29 mouse cellular contexts compared by ENCODE assay signal in genomic region chr5:107370040-107370439, GRCm38 (mm10). TPM values are rescaled to one million over a fixed set of nuclear protein-coding genes. Genes with fewer than 3 reads are reported as not detected.
DNase-seq lines count a peak whose midpoint lies in the region; ATAC-seq and TF ChIP-seq lines count a peak whose summit lies in the region.
"Had no signal": no experiment of that assay in that cellular context is flagged by ENCODE, and none has a peak within 500 bp of the region (broad histone marks: within the 10 kb centered on the region; RNA-seq: fewer than 3 reads in every experiment).

No protein-coding gene starts in this region.

- H3K4me3 ChIP-seq in hindbrain, embryonic 13.5 days = no peak overlapping the region
- no peak overlapping the region for H3K4me3 ChIP-seq in hindbrain, embryonic 14.5 days (replicated peaks; ENCODE audit: low read length)
- no peak overlapping the region for H3K4me3 ChIP-seq in neural tube, embryonic 11.5 days (ENCODE audit: low read depth, low read length)
- H3K4me3 ChIP-seq in neural tube, embryonic 15.5 days (replicated peaks) = no peak overlapping the region
- H3K4me3 ChIP-seq: embryonic facial prominence, embryonic 13.5 days; forebrain, embryonic 12.5 days; left cerebral cortex, adult 2 months; limb, embryonic 13.5 days; lung, embryonic 15.5 days; stomach, embryonic 15.5 days had no signal

- WGBS in hindbrain, embryonic 13.5 days = 51% methylated on average over 3 of the region's 3 CpGs
- WGBS in hindbrain, embryonic 14.5 days = 58% methylated on average over 3 of the region's 3 CpGs
- 72% methylated on average over 3 of the region's 3 CpGs for WGBS in neural tube, embryonic 11.5 days
- 60% methylated on average over 3 of the region's 3 CpGs for WGBS in neural tube, embryonic 15.5 days

- H3K9ac ChIP-seq in hindbrain, embryonic 13.5 days = no peak overlapping the region
- no peak overlapping the region for H3K9ac ChIP-seq in hindbrain, embryonic 14.5 days
- H3K9ac ChIP-seq in neural tube, embryonic 11.5 days (ENCODE audit: low read length) = no peak overlapping the region
- no peak overlapping the region for H3K9ac ChIP-seq in neural tube, embryonic 15.5 days (replicated peaks)
- H3K9ac ChIP-seq: embryonic facial prominence, embryonic 13.5 days; forebrain, embryonic 12.5 days; limb, embryonic 13.5 days; lung, embryonic 15.5 days; stomach, embryonic 15.5 days had no signal

- H3K36me3 ChIP-seq in hindbrain, embryonic 13.5 days = peaks cover 5% of the 10 kb centered on the region; the same call in 1 of the 2 replicates
- H3K36me3 ChIP-seq in hindbrain, embryonic 14.5 days (replicated peaks; ENCODE audit: control insufficient read depth, insufficient read depth) = no peaks in the 10 kb centered on the region
- H3K36me3 ChIP-seq in neural tube, embryonic 11.5 days (ENCODE audit: control insufficient read depth, insufficient read depth, low read length) = 0 out of 2 replicates have a peak, but pooled peaks cover 2% of the 10 kb centered on the region
- H3K36me3 ChIP-seq in neural tube, embryonic 15.5 days = peaks cover 8% of the 10 kb centered on the region; the same call in 1 of the 2 replicates
- H3K36me3 ChIP-seq: forebrain, embryonic 12.5 days; lung, embryonic 15.5 days; stomach, embryonic 15.5 days had no signal

- no peaks in the 10 kb centered on the region for H3K27me3 ChIP-seq in hindbrain, embryonic 13.5 days
- H3K27me3 ChIP-seq in hindbrain, embryonic 14.5 days (ENCODE audit: control insufficient read depth, insufficient read depth, low read length) = no peaks in the 10 kb centered on the region
- H3K27me3 ChIP-seq in neural tube, embryonic 11.5 days (ENCODE audit: control insufficient read depth, insufficient read depth, low read length) = no peaks in the 10 kb centered on the region
- H3K27me3 ChIP-seq in neural tube, embryonic 15.5 days (replicated peaks) = no peaks in the 10 kb centered on the region
- H3K27me3 ChIP-seq: embryonic facial prominence, embryonic 13.5 days; forebrain, embryonic 12.5 days; limb, embryonic 13.5 days; lung, embryonic 15.5 days; stomach, embryonic 15.5 days had no signal

- H3K9me3 ChIP-seq in hindbrain, embryonic 13.5 days = no peaks in the 10 kb centered on the region
- no peaks in the 10 kb centered on the region for H3K9me3 ChIP-seq in hindbrain, embryonic 14.5 days (ENCODE audit: control insufficient read depth, low read length)
- H3K9me3 ChIP-seq in neural tube, embryonic 11.5 days (ENCODE audit: control insufficient read depth, low read length) = no peaks in the 10 kb centered on the region
- H3K9me3 ChIP-seq in neural tube, embryonic 15.5 days (replicated peaks) = no peaks in the 10 kb centered on the region
- H3K9me3 ChIP-seq: forebrain, embryonic 12.5 days; limb, embryonic 13.5 days; lung, embryonic 15.5 days; stomach, embryonic 15.5 days had no signal

- no peak for TF ChIP-seq POLR2A in brain, embryonic 14.5 days (IDR thresholded peaks at IDR 0.05; ENCODE audit: borderline replicate concordance, extremely low read depth, insufficient read depth, insufficient read length, poor library complexity, severe bottlenecking)

- H3K4me2 ChIP-seq in hindbrain, embryonic 13.5 days = no peak overlapping the region
- H3K4me2 ChIP-seq in hindbrain, embryonic 14.5 days (replicated peaks) = no peak overlapping the region
- H3K4me2 ChIP-seq in neural tube, embryonic 11.5 days (ENCODE audit: low read depth) = no peak overlapping the region
- no peak overlapping the region for H3K4me2 ChIP-seq in neural tube, embryonic 15.5 days
- H3K4me2 ChIP-seq: embryonic facial prominence, embryonic 13.5 days; forebrain, embryonic 12.5 days; limb, embryonic 13.5 days; liver, embryonic 11.5 days; lung, embryonic 15.5 days; midbrain, embryonic 11.5 days; stomach, embryonic 15.5 days had no signal

- no peak for DNase-seq in hindbrain, embryonic 14.5 days (ENCODE audit: low spot score)
- DNase-seq in neural tube, embryonic 11.5 days (ENCODE audit: low spot score) = peak; percentile 19
- DNase-seq in brain, embryonic 14.5 days (ENCODE audit: low read depth) = peak; percentile 22
- DNase-seq in left cerebral cortex, adult 8-10 months (ENCODE audit: low spot score in 2 of 2) = no peak
- DNase-seq: adrenal gland, postnatal 10 days; B cell, adult 2 months; cerebellum, adult 18-20 months; cerebellum, postnatal 10 days; gastrocnemius, postnatal 14 days; heart, postnatal 14 days; kidney, adult 8-10 months; kidney, postnatal 10 days; right cerebral cortex, postnatal 14 days had no signal

- H3K27ac ChIP-seq in hindbrain, embryonic 13.5 days = 0 out of 2 replicates have a peak overlapping the region, but pooled peaks have one; percentile 5
- H3K27ac ChIP-seq in hindbrain, embryonic 14.5 days = no peak overlapping the region
- H3K27ac ChIP-seq in neural tube, embryonic 11.5 days (ENCODE audit: low read depth, low read length) = no peak overlapping the region
- H3K27ac ChIP-seq in neural tube, embryonic 15.5 days (replicated peaks) = no peak overlapping the region
- H3K27ac ChIP-seq: embryonic facial prominence, embryonic 13.5 days; forebrain, embryonic 12.5 days; left cerebral cortex, adult 2 months; limb, embryonic 13.5 days; lung, embryonic 15.5 days; stomach, embryonic 15.5 days had no signal

- ATAC-seq in hindbrain, embryonic 13.5 days (ENCODE audit: low FRiP score) = 0 out of 2 replicates have a peak, but pooled peaks have one; percentile 43
- no peak for ATAC-seq in hindbrain, embryonic 14.5 days (ENCODE audit: low FRiP score)
- no peak for ATAC-seq in neural tube, embryonic 11.5 days (ENCODE audit: insufficient read depth, low FRiP score, low TSS enrichment)
- ATAC-seq in neural tube, embryonic 15.5 days (ENCODE audit: low FRiP score) = no peak
- ATAC-seq: intestine, embryonic 16.5 days had no signal

- H3K4me1 ChIP-seq in hindbrain, embryonic 13.5 days (replicated peaks) = peaks cover 9% of the 10 kb centered on the region
- H3K4me1 ChIP-seq in hindbrain, embryonic 14.5 days (replicated peaks; ENCODE audit: control insufficient read depth, insufficient read depth, low read length) = no peaks in the 10 kb centered on the region
- no peaks in the 10 kb centered on the region for H3K4me1 ChIP-seq in neural tube, embryonic 11.5 days (ENCODE audit: control insufficient read depth, insufficient read depth, low read length)
- peaks cover 3% of the 10 kb centered on the region; the same call in 1 of the 2 replicates for H3K4me1 ChIP-seq in neural tube, embryonic 15.5 days
- H3K4me1 ChIP-seq: embryonic facial prominence, embryonic 13.5 days; limb, embryonic 13.5 days; lung, embryonic 15.5 days; stomach, embryonic 15.5 days had no signal

- TF ChIP-seq CTCF in brain, embryonic 14.5 days (IDR thresholded peaks at IDR 0.05; ENCODE audit: borderline replicate concordance, extremely low read depth, insufficient read depth, insufficient read length) = no peak

RNA-seq across cellular contexts. Expression of gene Ephx4, which starts 32.5 kb away (rescaled TPM):
- polyA plus RNA-seq in hindbrain, embryonic 13.5 days (2015; fragmentation: Nextera tagmentation; extraction: Ambion mirVana) = 1.7 and 1.9 TPM in 2 replicates
- polyA plus RNA-seq in hindbrain, embryonic 14.5 days (2014; fragmentation: Nextera tagmentation; extraction: Ambion mirVana) = 2.9 and 3.2 TPM in 2 replicates
- polyA plus RNA-seq in neural tube, embryonic 11.5 days (2014; fragmentation: Nextera tagmentation; extraction: Ambion mirVana) = 1.4 and 1.7 TPM in 2 replicates
- 3.8 and 5.4 TPM in 2 replicates for polyA plus RNA-seq in neural tube, embryonic 15.5 days (2015; fragmentation: Nextera tagmentation; extraction: Ambion mirVana)
- polyA plus RNA-seq in brain, embryonic 14.5 days (2012; rRNA removed) = 1.7 and 2.7 TPM in 2 replicates
- 10 to 100 TPM; 70.6 to 84.4 (median 78.8) TPM for total RNA-seq in left cerebral cortex, adult 8-10 months (2022)
- total RNA-seq: common myeloid progenitor, adult 5-6 weeks; granulocyte monocyte progenitor cell, adult 5-6 weeks; megakaryocyte progenitor cell, adult 5-6 weeks; monocyte, adult 5-6 weeks had no signal
- polyA plus RNA-seq: liver, embryonic 16.5 days had no signal

RNA-seq across cellular contexts. Expression of gene Brdt, which starts 39.1 kb away (rescaled TPM):
- polyA plus RNA-seq in hindbrain, embryonic 13.5 days (2015; fragmentation: Nextera tagmentation; extraction: Ambion mirVana) = 2.1 and 2.8 TPM in 2 replicates
- polyA plus RNA-seq in hindbrain, embryonic 14.5 days (2014; fragmentation: Nextera tagmentation; extraction: Ambion mirVana) = 3.2 and 3.4 TPM in 2 replicates
- 1.8 and 2.9 TPM in 2 replicates for polyA plus RNA-seq in neural tube, embryonic 11.5 days (2014; fragmentation: Nextera tagmentation; extraction: Ambion mirVana)
- 4.3 and 4.7 TPM in 2 replicates for polyA plus RNA-seq in neural tube, embryonic 15.5 days (2015; fragmentation: Nextera tagmentation; extraction: Ambion mirVana)
- polyA plus RNA-seq in brain, embryonic 14.5 days (2012; rRNA removed) = 3.0 and 3.6 TPM in 2 replicates
- 10 to 100 TPM; 11.3 to 13.8 (median 13.1) TPM for total RNA-seq in left cerebral cortex, adult 8-10 months (2022)
- total RNA-seq: common myeloid progenitor, adult 5-6 weeks had no signal

Comparison
In these comparisons a context has a peak if more than half of its experiments do, and no peak if none do; other contexts are left out.
1. DNase-seq: peak in neural tube, embryonic 11.5 days (single experiment) and brain, embryonic 14.5 days (single experiment); none in hindbrain, embryonic 14.5 days (single experiment) and left cerebral cortex, adult 8-10 months (0 of 2).